In the genomic region with DNA sequence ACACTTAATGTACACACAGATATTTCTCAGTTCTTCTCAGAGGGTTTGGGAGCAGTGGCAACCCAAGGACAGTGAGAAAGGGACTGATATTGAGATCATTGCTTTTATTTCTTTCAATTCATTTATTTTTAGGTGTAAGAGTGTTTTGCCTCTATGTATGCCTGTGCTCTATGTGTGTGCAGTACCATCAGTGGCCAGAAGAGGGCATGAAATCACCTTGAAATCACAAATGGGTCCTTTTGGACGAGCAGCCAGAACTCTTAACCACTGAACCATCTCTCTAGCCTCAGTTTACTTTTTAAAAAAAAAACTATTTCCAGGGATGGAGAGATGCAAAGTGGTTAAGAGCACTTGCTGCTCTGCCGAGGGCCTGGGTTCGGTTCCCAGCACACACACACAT, we compare ENCODE assay signal across 19 mouse cellular contexts. TPM values are rescaled to one million over a fixed set of nuclear protein-coding genes. Genes with fewer than 3 reads are reported as not detected.
DNase-seq lines count a peak whose midpoint lies in the region; ATAC-seq and TF ChIP-seq lines count a peak whose summit lies in the region.
"Had no signal": no experiment of that assay in that cellular context is flagged by ENCODE, and none has a peak within 500 bp of the region (broad histone marks: within the 10 kb centered on the region; RNA-seq: fewer than 3 reads in every experiment).

No protein-coding gene starts in this region.

- 93% methylated on average over 3 of the region's 3 CpGs for WGBS in heart, postnatal 0 days
- WGBS in lung, postnatal 0 days = 98% methylated on average over 3 of the region's 3 CpGs
- WGBS in small intestine, adult 2 months = 98% methylated on average over 3 of the region's 3 CpGs

- TF ChIP-seq POLR2A in small intestine, adult 2 months (IDR thresholded peaks at IDR 0.05; ENCODE audit: low read depth, low read length) = no peak

- no peak for DNase-seq in heart, postnatal 0 days (ENCODE audit: low spot score)
- no peak for DNase-seq in heart, postnatal 36 days
- no peak for DNase-seq in lung, postnatal 0 days (ENCODE audit: low spot score)
- DNase-seq in lung, postnatal 4 days = no peak
- peak; percentile 11 for DNase-seq in MEL-GATA-1-ER (ENCODE audit: extremely low read depth, low read depth)
- DNase-seq in spleen, postnatal 4 days (ENCODE audit: low spot score in 2 of 2) = no peak
- DNase-seq: cerebellum, adult 11 months; cerebellum, postnatal 36 days; gastrocnemius, postnatal 10 days; kidney, adult 8-10 months; left cerebral cortex, postnatal 4 days; lung, adult 18-20 months; thymus, postnatal 14 days had no signal

- no peak overlapping the region for H3K4me2 ChIP-seq in heart, postnatal 0 days (ENCODE audit: low read depth, low read length)
- no peak overlapping the region for H3K4me2 ChIP-seq in lung, postnatal 0 days (replicated peaks; ENCODE audit: low read depth, low read length)
- H3K4me2 ChIP-seq: heart, embryonic 13.5 days; hindbrain, embryonic 12.5 days had no signal

- H3K4me1 ChIP-seq in heart, postnatal 0 days (ENCODE audit: control insufficient read depth, insufficient read depth) = no peaks in the 10 kb centered on the region
- no peaks in the 10 kb centered on the region for H3K4me1 ChIP-seq in lung, postnatal 0 days (ENCODE audit: insufficient read depth, low read depth, low read length)
- H3K4me1 ChIP-seq in small intestine, adult 2 months (ENCODE audit: control insufficient read depth, insufficient read depth, insufficient read length, low read length) = peaks cover 5% of the 10 kb centered on the region; the same call in 1 of the 2 replicates

- H3K36me3 ChIP-seq in heart, postnatal 0 days (replicated peaks; ENCODE audit: control insufficient read depth, insufficient read depth, low read length) = no peaks in the 10 kb centered on the region
- H3K36me3 ChIP-seq in lung, postnatal 0 days (ENCODE audit: insufficient read depth, low read length) = no peaks in the 10 kb centered on the region
- no peaks in the 10 kb centered on the region for H3K36me3 ChIP-seq in small intestine, adult 2 months (ENCODE audit: control insufficient read depth, insufficient read depth, low read length)
- H3K36me3 ChIP-seq: heart, embryonic 13.5 days; hindbrain, embryonic 12.5 days had no signal

- ATAC-seq in heart, postnatal 0 days (ENCODE audit: insufficient read depth, low read depth) = no peak
- no peak for ATAC-seq in lung, postnatal 0 days
- no peak for ATAC-seq in erythroblast, adult 5-6 weeks (replicated peaks; ENCODE audit: low FRiP score, poor library complexity, severe bottlenecking)
- ATAC-seq: forebrain, embryonic 14.5 days had no signal

- no peaks in the 10 kb centered on the region for H3K27me3 ChIP-seq in heart, postnatal 0 days (ENCODE audit: control insufficient read depth, insufficient read depth, low read length)
- no peaks in the 10 kb centered on the region for H3K27me3 ChIP-seq in lung, postnatal 0 days (replicated peaks; ENCODE audit: insufficient read depth, low read length)
- no peaks in the 10 kb centered on the region for H3K27me3 ChIP-seq in small intestine, adult 2 months (ENCODE audit: control insufficient read depth, insufficient read depth, low read length)
- H3K27me3 ChIP-seq: heart, embryonic 13.5 days; hindbrain, embryonic 12.5 days had no signal

- TF ChIP-seq EP300 in heart, postnatal 0 days (IDR thresholded peaks at IDR 0.05; ENCODE audit: low read depth) = no peak
- TF ChIP-seq EP300 in lung, postnatal 0 days (IDR thresholded peaks at IDR 0.05) = no peak

- no peak overlapping the region for H3K9ac ChIP-seq in heart, postnatal 0 days (replicated peaks; ENCODE audit: low read depth, low read length)
- no peak overlapping the region for H3K9ac ChIP-seq in lung, postnatal 0 days (replicated peaks; ENCODE audit: low read depth)
- H3K9ac ChIP-seq: heart, embryonic 13.5 days; hindbrain, embryonic 12.5 days had no signal

- no peak overlapping the region for H3K27ac ChIP-seq in heart, postnatal 0 days (ENCODE audit: low read depth)
- no peak overlapping the region for H3K27ac ChIP-seq in lung, postnatal 0 days (ENCODE audit: low read length)
- H3K27ac ChIP-seq in small intestine, adult 2 months (ENCODE audit: insufficient read depth, low read depth, low read length) = no peak overlapping the region
- H3K27ac ChIP-seq: heart, embryonic 13.5 days; hindbrain, embryonic 12.5 days had no signal

- no peaks in the 10 kb centered on the region for H3K9me3 ChIP-seq in heart, postnatal 0 days (replicated peaks; ENCODE audit: control insufficient read depth, low read length)
- no peaks in the 10 kb centered on the region for H3K9me3 ChIP-seq in lung, postnatal 0 days (ENCODE audit: low read length)

- H3K4me3 ChIP-seq in heart, postnatal 0 days (ENCODE audit: low read depth, low read length) = no peak overlapping the region
- H3K4me3 ChIP-seq in lung, postnatal 0 days (ENCODE audit: low read depth, low read length) = no peak overlapping the region
- no peak overlapping the region for H3K4me3 ChIP-seq in small intestine, adult 2 months (ENCODE audit: low read depth, low read length)
- H3K4me3 ChIP-seq: heart, embryonic 13.5 days; hindbrain, embryonic 12.5 days; megakaryocyte, embryonic 14.5 days had no signal

- TF ChIP-seq CTCF in heart, postnatal 0 days (IDR thresholded peaks at IDR 0.05; ENCODE audit: low read depth) = peak; percentile 19; the same call in 1 of the 2 replicates
- TF ChIP-seq CTCF in lung, postnatal 0 days (IDR thresholded peaks at IDR 0.05) = peak; percentile 57
- peak; percentile 15; the same call in 1 of the 2 replicates for TF ChIP-seq CTCF in small intestine, adult 2 months (IDR thresholded peaks at IDR 0.05; ENCODE audit: extremely low read depth, insufficient read length, insufficient replicate concordance, low read depth, low read length)

- intact Hi-C loops in heart, postnatal 36 days (cut with DNase I) = loop anchor here (5.0 kb wide), 1 partner anchor 37 kb away; no protein-coding TSS in a partner anchor

RNA-seq across cellular contexts. Expression of a gene that starts 56.0 kb away (rescaled TPM):
- 227 and 333 TPM in 2 replicates for total RNA-seq in heart, postnatal 0 days (2014; rRNA removed; ENCODE audit: low replicate concordance)
- polyA plus RNA-seq in heart, postnatal 0 days (2015; fragmentation: Nextera tagmentation; extraction: Ambion mirVana) = 204 and 275 TPM in 2 replicates
- 100 to 1,000 TPM in 1 of 2 experiments, 10 to 100 TPM in 1; 98.3 to 181 TPM for total RNA-seq in heart, postnatal 36 days (2021)
- polyA plus RNA-seq in lung, postnatal 0 days (2015; fragmentation: Nextera tagmentation; extraction: Ambion mirVana) = 442 and 529 TPM in 2 replicates
- 90.3 and 250 TPM in 2 replicates for polyA plus RNA-seq in small intestine, adult 2 months (2012; rRNA removed)
- 231 and 263 TPM in 2 replicates for total RNA-seq in erythroblast, adult 5-6 weeks (2015; ENCODE audit: low replicate concordance)
- 732 and 764 TPM in 2 replicates for total RNA-seq in erythroblast, adult 5-6 weeks (2017; ENCODE audit: low replicate concordance)
